Mouse (Mus musculus): ENCODE results near the gene Ccdc69. TPM values are rescaled to one million over a fixed set of nuclear protein-coding genes. Genes with fewer than 3 reads are reported as not detected.
A peak's percentile ranks its signal among the peaks of the same experiment; 100 is the strongest.

Ccdc69 gene
- polyA plus RNA-seq, 1 experiment from 2014 or later, result 3.6 TPM

DNA sequence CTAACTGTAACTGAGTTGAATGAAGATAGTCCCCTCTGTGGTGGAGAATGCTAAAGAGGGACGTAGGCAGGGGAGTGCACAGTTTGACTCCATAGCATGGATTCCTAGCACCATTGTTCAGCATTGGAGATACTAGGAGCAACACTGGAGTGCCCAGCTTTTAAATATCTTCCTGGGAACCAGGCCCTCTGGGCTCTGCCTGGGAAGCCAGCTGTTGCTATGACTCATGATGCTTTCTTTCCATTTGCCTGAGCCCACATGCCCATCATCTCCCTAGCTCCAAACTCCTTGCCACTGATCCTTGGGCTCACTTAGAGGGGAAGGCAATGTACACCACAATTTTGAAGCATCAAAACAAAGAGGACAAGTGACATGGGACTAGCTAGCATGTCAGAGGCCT, 61.2 kb downstream of the Ccdc69 start:
- no peak overlapping the region for H3K9ac ChIP-seq (ENCODE audit: low read depth, low read length)
- no peaks in the 10 kb centered on the region for H3K9me3 ChIP-seq (ENCODE audit: control insufficient read depth, low read length)
- H3K27ac ChIP-seq (ENCODE audit: low read depth, low read length), result no peak overlapping the region
- H3K4me3 ChIP-seq (ENCODE audit: low read length), result no peak overlapping the region
- peaks cover 7% of the 10 kb centered on the region for H3K4me1 ChIP-seq (ENCODE audit: control insufficient read depth, insufficient read depth, low read length)
- WGBS, result 94% methylated on average over 1 of the region's 1 CpGs
- ATAC-seq (ENCODE audit: low FRiP score, low TSS enrichment), result no peak
- no peak overlapping the region for H3K4me2 ChIP-seq (replicated peaks; ENCODE audit: low read depth, low read length)
- peaks cover 38% of the 10 kb centered on the region; the same call in 1 of the 2 replicates for H3K36me3 ChIP-seq (ENCODE audit: control insufficient read depth, insufficient read depth, low read length)
- H3K27me3 ChIP-seq (ENCODE audit: control insufficient read depth, insufficient read depth, low read length), result no peaks in the 10 kb centered on the region

DNA sequence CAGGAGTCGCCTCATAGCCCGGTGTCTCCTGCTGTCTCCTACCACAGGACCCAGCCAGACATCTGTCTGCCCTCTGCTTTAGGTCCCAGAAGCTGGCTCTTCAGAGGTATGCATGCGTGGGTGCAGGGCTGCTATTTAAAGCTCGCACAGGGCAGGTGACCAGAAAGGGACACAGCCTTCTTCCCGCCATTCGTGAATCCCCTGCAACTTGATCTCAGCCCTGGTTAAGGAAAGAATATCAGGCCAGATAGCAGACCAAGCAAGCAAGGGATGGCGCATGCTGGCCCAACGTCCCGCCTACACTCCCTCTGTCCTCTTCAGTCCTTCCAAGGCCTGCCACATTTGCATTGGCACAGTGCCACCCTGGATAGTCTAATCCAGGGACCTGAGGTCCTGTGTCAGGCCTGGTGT, 62.1 kb downstream of the Ccdc69 start:
- no peak for ATAC-seq (ENCODE audit: low FRiP score, low TSS enrichment)
- H3K36me3 ChIP-seq (ENCODE audit: control insufficient read depth, insufficient read depth, low read length), result peaks cover 46% of the 10 kb centered on the region

DNA sequence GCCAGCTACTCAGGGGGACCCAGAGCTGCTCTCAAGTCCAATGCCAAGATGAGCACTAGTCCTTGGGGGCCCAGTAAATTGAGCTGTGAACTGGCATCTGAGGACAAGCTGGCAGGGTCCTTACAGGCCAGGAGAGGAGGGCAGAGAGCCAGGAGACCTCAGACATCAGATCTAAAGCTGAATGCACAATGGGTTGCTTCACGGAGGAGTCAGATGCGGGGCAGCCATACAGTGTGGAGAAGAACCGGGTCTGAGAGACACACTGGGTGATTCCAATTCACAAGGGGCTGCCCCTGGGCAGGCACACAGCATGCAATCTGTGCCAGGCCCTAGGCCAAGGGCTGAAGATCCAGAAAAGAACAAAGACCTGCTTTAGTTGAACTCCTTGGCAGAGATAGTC, 62.7 kb downstream of the Ccdc69 start:
- ATAC-seq (ENCODE audit: low FRiP score, low TSS enrichment), result no peak
- Histone ChIP-seq H3K27me3 (ENCODE audit: control insufficient read depth, insufficient read depth, low read length) (no peaks in the 10 kb centered on the region), H3K9me3 (ENCODE audit: control insufficient read depth, low read length) (no peaks in the 10 kb centered on the region), H3K4me3 (ENCODE audit: low read length) (no peak overlapping the region), H3K9ac (ENCODE audit: low read depth, low read length) (no peak overlapping the region), H3K36me3 (ENCODE audit: control insufficient read depth, insufficient read depth, low read length) (peaks cover 47% of the 10 kb centered on the region), H3K4me1 (ENCODE audit: control insufficient read depth, insufficient read depth, low read length) (peaks cover 6% of the 10 kb centered on the region; the same call in 1 of the 2 replicates), H3K27ac (ENCODE audit: low read depth, low read length) (no peak overlapping the region), H3K4me2 (replicated peaks; ENCODE audit: low read depth, low read length) (no peak overlapping the region)
- 84% methylated on average over 3 of the region's 3 CpGs for WGBS

More for the DNA sequence above, 62.1 kb downstream of the Ccdc69 start:
- H3K4me2 ChIP-seq (replicated peaks; ENCODE audit: low read depth, low read length), result no peak overlapping the region
- 59% methylated on average over 9 of the region's 9 CpGs for WGBS
- H3K4me1 ChIP-seq (ENCODE audit: control insufficient read depth, insufficient read depth, low read length), result peaks cover 6% of the 10 kb centered on the region; the same call in 1 of the 2 replicates
- H3K9me3 ChIP-seq (ENCODE audit: control insufficient read depth, low read length), result no peaks in the 10 kb centered on the region
- no peak overlapping the region for H3K27ac ChIP-seq (ENCODE audit: low read depth, low read length)
- H3K4me3 ChIP-seq (ENCODE audit: low read length), result no peak overlapping the region
- no peaks in the 10 kb centered on the region for H3K27me3 ChIP-seq (ENCODE audit: control insufficient read depth, insufficient read depth, low read length)
- H3K9ac ChIP-seq (ENCODE audit: low read depth, low read length), result no peak overlapping the region

DNA sequence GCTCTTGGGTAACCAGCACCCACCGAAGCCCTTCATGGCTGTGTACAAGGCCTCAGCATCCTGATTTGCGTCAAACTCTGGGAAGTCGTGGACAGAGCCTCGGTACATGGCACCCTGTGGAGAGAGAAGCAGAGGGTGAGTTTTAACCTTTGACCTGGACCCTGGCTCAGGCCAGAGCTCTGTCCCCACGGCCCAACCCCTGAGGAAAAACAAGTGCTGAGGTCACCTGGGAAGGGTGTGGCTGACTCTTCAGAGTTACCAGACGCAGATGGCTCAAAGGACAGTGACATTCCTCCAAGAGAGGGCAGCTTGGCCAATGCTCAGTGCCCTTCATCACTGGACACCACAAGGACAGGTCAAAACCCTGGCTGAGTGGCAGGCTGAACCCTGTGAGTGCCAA, 64.1 kb downstream of the Ccdc69 start:
- H3K9ac ChIP-seq (ENCODE audit: low read depth, low read length), result no peak overlapping the region
- no peak for ATAC-seq (ENCODE audit: low FRiP score, low TSS enrichment)
- no peak overlapping the region for H3K27ac ChIP-seq (ENCODE audit: low read depth, low read length)
- H3K4me1 ChIP-seq (ENCODE audit: control insufficient read depth, insufficient read depth, low read length), result peaks cover 6% of the 10 kb centered on the region; the same call in 1 of the 2 replicates
- H3K4me2 ChIP-seq (replicated peaks; ENCODE audit: low read depth, low read length), result no peak overlapping the region
- H3K9me3 ChIP-seq (ENCODE audit: control insufficient read depth, low read length), result no peaks in the 10 kb centered on the region
- no peaks in the 10 kb centered on the region for H3K27me3 ChIP-seq (ENCODE audit: control insufficient read depth, insufficient read depth, low read length)
- H3K36me3 ChIP-seq (ENCODE audit: control insufficient read depth, insufficient read depth, low read length), result peaks cover 50% of the 10 kb centered on the region
- no peak overlapping the region for H3K4me3 ChIP-seq (ENCODE audit: low read length)
- WGBS, result 83% methylated on average over 6 of the region's 6 CpGs

DNA sequence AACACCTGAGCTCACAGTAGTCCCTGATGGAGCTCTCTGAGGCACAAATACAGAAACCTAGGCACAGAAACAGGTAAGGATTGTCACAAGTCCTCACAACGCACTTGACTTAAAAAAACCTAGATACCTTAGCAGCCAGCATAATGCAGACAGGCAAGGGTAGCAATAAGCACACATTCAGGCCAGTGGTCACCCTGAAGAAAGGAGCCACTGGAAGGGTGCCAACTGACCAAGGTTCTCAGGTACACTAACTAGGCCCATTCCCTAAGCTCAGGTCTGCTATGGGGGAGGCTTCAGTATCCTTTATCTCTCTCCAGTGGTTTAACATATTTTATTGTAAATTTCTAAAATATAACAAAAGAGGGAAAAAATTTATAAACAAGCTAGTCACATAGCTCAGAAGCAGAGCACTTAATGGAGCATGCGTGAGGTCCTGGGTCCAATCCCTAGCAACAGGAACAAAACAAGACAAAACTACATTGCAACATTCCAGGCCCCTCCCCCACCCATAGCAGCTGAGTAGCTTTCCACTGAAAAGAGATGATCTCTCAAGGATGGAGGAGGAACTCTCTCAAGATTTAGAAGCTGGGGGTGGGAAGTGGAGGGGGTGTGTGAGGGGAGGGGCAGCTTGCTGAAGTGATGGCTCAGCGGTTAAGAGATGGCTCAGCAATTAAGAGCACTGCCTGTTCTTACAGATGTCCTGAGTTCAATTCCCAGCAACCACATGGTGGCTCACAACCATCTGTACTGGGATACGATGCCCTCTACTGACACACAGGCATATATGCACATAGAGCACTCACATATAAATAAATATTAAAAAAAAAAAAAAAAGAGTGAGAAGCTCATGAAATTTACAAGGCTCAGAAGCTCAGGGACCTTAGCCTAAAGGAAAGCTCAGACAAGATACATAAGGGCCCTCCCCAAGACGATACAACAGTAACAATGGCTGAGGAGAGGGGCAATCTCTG, 65.1 kb downstream of the Ccdc69 start:
- no peak for ATAC-seq (ENCODE audit: low FRiP score, low TSS enrichment)
- no peak overlapping the region for H3K4me2 ChIP-seq (replicated peaks; ENCODE audit: low read depth, low read length)
- 0 out of 2 replicates have a peak overlapping the region, but pooled peaks have one; percentile 30 for H3K27ac ChIP-seq (ENCODE audit: low read depth, low read length)
- WGBS, result 73% methylated on average over 5 of the region's 5 CpGs
- no peaks in the 10 kb centered on the region for H3K27me3 ChIP-seq (ENCODE audit: control insufficient read depth, insufficient read depth, low read length)
- H3K4me1 ChIP-seq (ENCODE audit: control insufficient read depth, insufficient read depth, low read length), result peaks cover 6% of the 10 kb centered on the region; the same call in 1 of the 2 replicates
- no peak overlapping the region for H3K9ac ChIP-seq (ENCODE audit: low read depth, low read length)
- no peaks in the 10 kb centered on the region for H3K9me3 ChIP-seq (ENCODE audit: control insufficient read depth, low read length)
- H3K4me3 ChIP-seq (ENCODE audit: low read length), result no peak overlapping the region
- peaks cover 56% of the 10 kb centered on the region for H3K36me3 ChIP-seq (ENCODE audit: control insufficient read depth, insufficient read depth, low read length)

DNA sequence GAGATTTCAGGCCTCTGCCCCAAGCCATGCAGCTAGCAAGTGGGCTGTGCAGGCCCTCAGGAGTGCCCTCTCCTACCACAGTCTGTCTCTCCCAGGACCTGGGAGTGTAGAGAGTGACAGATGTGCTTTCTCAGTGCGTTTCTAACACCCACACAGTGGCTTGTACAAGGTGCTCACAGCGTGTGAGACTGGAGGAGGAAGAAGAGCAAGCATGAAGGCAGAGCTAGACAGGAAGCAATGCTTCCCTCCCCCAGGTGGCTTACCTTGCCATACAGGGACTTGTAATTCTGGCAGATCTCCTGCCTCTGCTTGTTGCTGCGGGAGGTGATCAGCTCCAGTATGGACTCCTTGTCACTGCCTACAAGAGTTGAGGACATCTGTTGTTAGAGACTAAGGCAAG, 66.5 kb downstream of the Ccdc69 start:
- no peaks in the 10 kb centered on the region for H3K9me3 ChIP-seq (ENCODE audit: control insufficient read depth, low read length)
- no peak overlapping the region for H3K4me2 ChIP-seq (replicated peaks; ENCODE audit: low read depth, low read length)
- no peak overlapping the region for H3K9ac ChIP-seq (ENCODE audit: low read depth, low read length)
- H3K4me1 ChIP-seq (ENCODE audit: control insufficient read depth, insufficient read depth, low read length), result peaks cover 6% of the 10 kb centered on the region; the same call in 1 of the 2 replicates
- H3K27ac ChIP-seq (ENCODE audit: low read depth, low read length), result no peak overlapping the region
- ATAC-seq (ENCODE audit: low FRiP score, low TSS enrichment), result no peak
- no peak overlapping the region for H3K4me3 ChIP-seq (ENCODE audit: low read length)
- H3K27me3 ChIP-seq (ENCODE audit: control insufficient read depth, insufficient read depth, low read length), result no peaks in the 10 kb centered on the region
- H3K36me3 ChIP-seq (ENCODE audit: control insufficient read depth, insufficient read depth, low read length), result peaks cover 56% of the 10 kb centered on the region
- WGBS, result 85% methylated on average over 3 of the region's 3 CpGs

DNA sequence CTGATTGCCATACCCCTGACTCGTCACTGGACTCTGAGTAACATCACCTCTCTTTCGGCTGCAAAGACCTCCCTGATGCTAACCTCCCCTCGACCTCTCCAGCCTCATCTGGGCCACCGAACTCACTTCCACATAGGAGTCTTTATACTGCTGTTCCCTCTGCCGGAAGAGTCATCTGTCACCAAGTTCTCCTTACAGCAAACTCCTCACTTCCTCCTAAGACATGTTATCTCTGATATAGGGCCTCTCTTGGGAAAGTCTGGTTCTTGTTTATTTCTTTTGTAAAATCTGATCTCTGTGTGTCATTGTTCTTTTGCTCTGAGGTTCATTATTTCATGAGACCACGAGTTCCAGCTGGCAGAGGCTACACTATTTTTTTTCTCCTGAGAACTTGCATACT, 69.7 kb downstream of the Ccdc69 start:
- Histone ChIP-seq H3K4me2 (replicated peaks; ENCODE audit: low read depth, low read length) (no peak overlapping the region), H3K27ac (ENCODE audit: low read depth, low read length) (no peak overlapping the region), H3K4me1 (ENCODE audit: control insufficient read depth, insufficient read depth, low read length) (no peaks in the 10 kb centered on the region), H3K4me3 (ENCODE audit: low read length) (no peak overlapping the region), H3K27me3 (ENCODE audit: control insufficient read depth, insufficient read depth, low read length) (no peaks in the 10 kb centered on the region), H3K9ac (ENCODE audit: low read depth, low read length) (no peak overlapping the region), H3K9me3 (ENCODE audit: control insufficient read depth, low read length) (no peaks in the 10 kb centered on the region), H3K36me3 (ENCODE audit: control insufficient read depth, insufficient read depth, low read length) (peaks cover 64% of the 10 kb centered on the region)
- no peak for ATAC-seq (ENCODE audit: low FRiP score, low TSS enrichment)
- 69% methylated on average over 6 of the region's 6 CpGs for WGBS

DNA sequence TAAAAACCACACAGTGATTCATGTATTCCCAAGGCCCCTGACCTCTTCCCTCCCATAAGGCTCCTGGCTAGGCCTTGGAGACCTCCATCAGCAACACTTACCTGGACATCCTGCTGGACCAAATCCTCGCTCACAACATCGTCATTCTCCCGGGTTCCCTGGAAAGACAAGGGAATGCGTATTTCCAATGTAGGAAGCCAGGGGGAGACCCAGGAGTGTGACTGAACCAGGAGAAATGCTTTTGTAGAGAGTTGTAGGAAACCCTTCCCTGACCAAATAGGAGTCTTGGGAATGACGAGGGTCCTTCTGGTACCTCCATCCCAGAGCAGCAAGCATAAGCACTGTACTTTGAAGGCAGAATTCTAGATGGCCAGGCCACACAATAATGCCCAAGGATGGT, 72.2 kb downstream of the Ccdc69 start:
- WGBS, result 88% methylated on average over 5 of the region's 5 CpGs

DNA sequence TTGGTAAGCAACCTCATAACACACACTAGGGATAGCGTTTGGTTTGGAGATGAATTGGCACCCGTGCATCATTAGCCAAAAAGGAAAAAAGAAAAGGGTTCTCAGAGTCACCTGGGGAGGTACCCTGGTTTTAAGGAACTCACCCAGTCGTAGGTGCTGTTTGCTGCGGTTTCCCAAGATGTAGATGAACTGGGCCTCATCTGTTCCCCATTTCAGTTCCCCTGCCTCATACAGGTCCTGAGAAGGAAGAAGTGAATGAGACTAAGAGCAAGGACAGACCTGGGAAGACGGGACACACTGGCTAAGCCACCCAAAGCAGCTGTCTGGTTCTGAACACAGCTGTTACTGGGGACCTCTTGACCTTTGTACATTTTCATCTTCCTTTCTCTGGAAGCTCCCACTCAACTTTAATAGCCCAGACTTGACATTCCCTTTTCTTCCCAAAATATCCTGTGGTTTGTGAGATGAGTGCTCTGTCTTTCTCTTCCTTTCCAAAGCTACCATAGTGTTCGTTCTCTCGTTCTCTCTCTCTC, 72.9 kb downstream of the Ccdc69 start:
- no peak overlapping the region for H3K4me2 ChIP-seq (replicated peaks; ENCODE audit: low read depth, low read length)
- H3K9me3 ChIP-seq (ENCODE audit: control insufficient read depth, low read length), result peaks cover 7% of the 10 kb centered on the region; the same call in 1 of the 2 replicates
- no peaks in the 10 kb centered on the region for H3K4me1 ChIP-seq (ENCODE audit: control insufficient read depth, insufficient read depth, low read length)
- no peak overlapping the region for H3K9ac ChIP-seq (ENCODE audit: low read depth, low read length)
- no peaks in the 10 kb centered on the region for H3K27me3 ChIP-seq (ENCODE audit: control insufficient read depth, insufficient read depth, low read length)
- H3K4me3 ChIP-seq (ENCODE audit: low read length), result no peak overlapping the region
- 85% methylated on average over 7 of the region's 7 CpGs for WGBS
- H3K27ac ChIP-seq (ENCODE audit: low read depth, low read length), result no peak overlapping the region
- peaks cover 65% of the 10 kb centered on the region for H3K36me3 ChIP-seq (ENCODE audit: control insufficient read depth, insufficient read depth, low read length)
- ATAC-seq (ENCODE audit: low FRiP score, low TSS enrichment), result no peak

More for the DNA sequence above, 72.2 kb downstream of the Ccdc69 start:
- Histone ChIP-seq H3K9me3 (ENCODE audit: control insufficient read depth, low read length) (peaks cover 7% of the 10 kb centered on the region; the same call in 1 of the 2 replicates), H3K36me3 (ENCODE audit: control insufficient read depth, insufficient read depth, low read length) (peaks cover 65% of the 10 kb centered on the region), H3K27ac (ENCODE audit: low read depth, low read length) (no peak overlapping the region), H3K9ac (ENCODE audit: low read depth, low read length) (no peak overlapping the region), H3K4me3 (ENCODE audit: low read length) (no peak overlapping the region), H3K4me2 (replicated peaks; ENCODE audit: low read depth, low read length) (no peak overlapping the region), H3K27me3 (ENCODE audit: control insufficient read depth, insufficient read depth, low read length) (no peaks in the 10 kb centered on the region), H3K4me1 (ENCODE audit: control insufficient read depth, insufficient read depth, low read length) (no peaks in the 10 kb centered on the region)
- ATAC-seq (ENCODE audit: low FRiP score, low TSS enrichment), result no peak

Measured in kidney, embryonic 14.5 days (tissue).